Mouse (Mus musculus): ENCODE measurements around the gene Kmt2b.

DNA sequence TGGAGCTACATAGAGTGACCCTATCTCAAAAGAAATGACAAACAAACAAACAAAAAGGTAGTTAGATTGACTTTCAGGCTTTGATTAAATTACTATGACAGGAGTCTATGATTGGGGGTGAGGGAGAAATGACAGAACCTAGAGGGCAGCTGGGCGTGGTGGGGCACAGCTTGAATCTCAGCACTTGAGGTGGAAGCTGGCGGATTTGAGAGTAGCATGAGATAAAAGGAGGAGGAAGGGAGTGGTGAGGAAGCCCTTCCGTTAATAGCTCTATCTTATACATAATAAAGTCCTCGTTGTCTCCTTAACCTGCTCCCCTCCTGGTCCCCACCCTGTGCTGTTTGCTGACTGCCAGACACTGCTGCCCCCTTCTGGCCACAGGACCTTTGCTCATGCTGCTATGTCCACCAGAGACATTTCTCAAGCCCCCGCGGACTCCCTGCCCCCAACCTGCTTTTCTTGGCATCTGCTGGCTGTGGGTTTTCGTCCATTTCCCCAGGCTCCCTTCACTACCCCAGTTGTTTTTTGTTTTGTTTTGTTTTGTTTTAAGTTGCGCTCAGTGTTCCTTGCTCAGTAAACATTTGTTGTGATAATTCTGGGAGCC is 19.3 kb upstream of the Kmt2b start:
- TF ChIP-seq CTCF (IDR thresholded peaks at IDR 0.05; ENCODE audit: low read depth) (peak; percentile 71), EP300 (IDR thresholded peaks at IDR 0.05; ENCODE audit: low read depth) (no peak)
